Mouse (Mus musculus): Measurements from ENCODE around the gene Sox1.

Gene Sox1

GRCm38 (mm10) chr8:12395071-12396031 is at the start of gene Sox1:
Sox1 (plus strand) TSS chr8:12395295.
- DNase-seq (ENCODE audit: low read depth, low spot score), result peak; percentile 92

DNA sequence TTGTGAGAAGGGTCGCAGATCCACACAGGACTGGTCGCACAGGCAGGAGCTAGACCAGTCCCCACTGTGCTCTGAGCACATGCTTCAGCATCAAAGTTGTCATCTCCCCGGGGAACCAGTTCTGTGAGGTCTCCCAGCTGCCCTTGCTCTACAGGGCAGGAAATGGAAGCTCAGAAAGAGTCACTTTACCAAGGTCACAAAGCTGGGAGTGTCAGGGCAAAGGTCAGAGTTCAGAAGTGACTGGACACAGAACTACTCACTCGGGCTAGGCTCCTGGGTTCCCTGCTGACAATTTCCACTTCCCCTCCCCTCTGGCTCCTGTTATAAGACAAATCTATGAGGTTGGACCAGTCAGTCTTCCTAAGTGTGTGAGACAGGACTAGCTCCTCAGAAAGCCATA is 49.2 kb upstream of the Sox1 start:
- peak; percentile 75 for DNase-seq (ENCODE audit: low read depth, low spot score)

DNA sequence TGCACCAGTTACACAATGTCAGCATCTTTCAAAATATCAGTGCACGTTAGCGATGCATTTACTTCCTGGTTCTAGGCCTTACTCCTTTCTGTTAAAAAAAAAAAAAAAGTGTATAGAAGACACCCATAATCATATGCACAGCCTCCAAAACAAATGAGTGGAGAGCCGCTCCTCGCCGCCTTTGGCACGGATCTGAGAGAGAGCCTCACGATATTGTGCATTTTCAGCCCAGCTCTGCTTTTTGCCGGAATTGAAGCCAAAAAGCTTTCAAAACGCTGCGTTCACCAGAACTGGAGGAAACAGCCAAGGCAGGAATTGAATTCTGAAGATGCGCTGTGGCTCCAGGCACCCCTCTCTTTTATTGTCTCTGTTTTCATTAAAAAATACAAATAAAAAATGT is 48.2 kb upstream of the Sox1 start:
- no peak for DNase-seq (ENCODE audit: low read depth, low spot score)

DNA sequence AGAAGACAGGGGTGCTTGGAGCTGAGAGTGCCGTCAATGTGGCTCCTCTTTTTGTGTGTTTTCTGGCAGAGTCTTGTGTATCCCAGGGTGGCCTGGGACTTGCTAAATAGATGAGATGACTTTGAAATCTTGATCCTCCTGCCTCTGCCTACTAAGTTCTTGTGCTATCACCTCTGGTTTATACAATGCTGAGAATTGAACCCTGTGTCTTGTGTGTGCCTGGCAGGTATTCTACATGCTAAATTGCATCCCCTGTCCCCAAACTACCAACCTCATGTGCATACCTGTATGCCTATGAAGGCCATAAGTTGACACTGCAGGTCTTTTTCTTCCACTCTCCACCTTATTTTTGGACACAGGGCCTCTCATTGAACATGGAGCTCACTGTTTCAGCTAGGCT is 46.8 kb upstream of the Sox1 start:
- no peak for DNase-seq (ENCODE audit: low read depth, low spot score)

- no peak for DNase-seq (ENCODE audit: low read depth, low spot score)
Observed at GRCm38 (mm10) chr8:12349591-12349990, 45.5 kb upstream of the Sox1 start.

DNA sequence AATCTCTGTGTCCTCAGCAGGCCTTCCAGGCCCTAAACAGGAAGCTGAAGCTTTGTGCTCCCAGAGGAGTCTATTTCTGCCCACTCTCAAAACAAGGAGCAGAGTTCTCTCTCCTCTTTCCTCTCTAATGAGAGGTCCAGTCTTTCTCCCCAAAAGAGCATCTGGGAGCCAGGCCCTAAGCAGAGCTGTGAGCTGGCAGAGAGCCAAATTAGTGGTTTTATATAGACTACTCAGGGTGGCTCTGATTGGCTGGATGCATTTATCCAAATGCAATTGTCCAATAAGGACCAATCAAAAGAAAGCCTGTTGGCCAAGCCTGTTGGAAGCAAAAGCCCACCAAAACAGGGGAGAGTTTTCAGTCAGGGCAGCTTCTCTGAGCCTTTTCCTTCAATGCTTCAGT is 44.0 kb upstream of the Sox1 start:
- no peak for DNase-seq (ENCODE audit: low read depth, low spot score)

- no peak for DNase-seq (ENCODE audit: low read depth, low spot score)
Observed at GRCm38 (mm10) chr8:12354406-12355025, 40.6 kb upstream of the Sox1 start.

GRCm38 (mm10) chr8:12368161-12368560 is 26.9 kb upstream of the Sox1 start:
- no peak for DNase-seq (ENCODE audit: low read depth, low spot score)

DNA sequence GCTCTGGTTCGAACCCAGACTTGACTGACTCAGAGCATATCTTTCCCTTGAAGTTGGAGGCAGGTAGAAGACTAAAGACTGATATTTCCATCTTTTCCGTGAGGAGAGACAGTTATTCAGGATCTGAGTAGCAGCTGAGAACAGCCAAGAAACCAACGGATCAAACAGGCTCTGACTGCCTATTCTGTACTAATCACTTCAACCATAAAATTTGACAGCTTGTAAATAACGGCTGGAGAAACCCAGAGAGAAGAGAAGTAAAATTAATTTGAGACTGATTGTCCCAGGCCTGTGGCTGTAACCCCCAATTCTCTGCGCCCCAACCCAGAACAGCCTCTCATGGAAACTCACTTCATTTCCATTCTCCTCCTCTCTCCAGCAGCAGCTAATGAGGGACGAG is 26.2 kb upstream of the Sox1 start:
- no peak for DNase-seq (ENCODE audit: low read depth, low spot score)

DNA sequence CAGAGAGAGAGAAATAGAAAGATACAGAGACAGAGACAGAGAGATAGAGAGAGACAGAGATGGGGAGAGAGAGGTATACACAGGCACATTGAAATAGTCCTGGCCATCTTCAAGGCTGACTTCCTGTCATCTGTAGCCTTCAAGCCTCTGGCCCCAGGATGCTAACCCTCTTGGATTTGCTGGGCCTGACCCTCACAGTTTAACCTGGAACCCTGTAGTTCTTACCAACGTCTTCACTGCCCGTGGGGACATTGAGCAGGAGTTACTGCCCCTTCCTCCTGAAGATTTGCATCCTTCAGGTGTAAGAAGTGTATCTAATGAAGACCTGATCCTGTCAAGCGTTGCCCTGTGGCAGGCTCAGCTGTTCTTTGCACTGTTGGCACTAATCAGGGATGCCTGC is 14.0 kb upstream of the Sox1 start:
- no peak for DNase-seq (ENCODE audit: low read depth, low spot score)

DNA sequence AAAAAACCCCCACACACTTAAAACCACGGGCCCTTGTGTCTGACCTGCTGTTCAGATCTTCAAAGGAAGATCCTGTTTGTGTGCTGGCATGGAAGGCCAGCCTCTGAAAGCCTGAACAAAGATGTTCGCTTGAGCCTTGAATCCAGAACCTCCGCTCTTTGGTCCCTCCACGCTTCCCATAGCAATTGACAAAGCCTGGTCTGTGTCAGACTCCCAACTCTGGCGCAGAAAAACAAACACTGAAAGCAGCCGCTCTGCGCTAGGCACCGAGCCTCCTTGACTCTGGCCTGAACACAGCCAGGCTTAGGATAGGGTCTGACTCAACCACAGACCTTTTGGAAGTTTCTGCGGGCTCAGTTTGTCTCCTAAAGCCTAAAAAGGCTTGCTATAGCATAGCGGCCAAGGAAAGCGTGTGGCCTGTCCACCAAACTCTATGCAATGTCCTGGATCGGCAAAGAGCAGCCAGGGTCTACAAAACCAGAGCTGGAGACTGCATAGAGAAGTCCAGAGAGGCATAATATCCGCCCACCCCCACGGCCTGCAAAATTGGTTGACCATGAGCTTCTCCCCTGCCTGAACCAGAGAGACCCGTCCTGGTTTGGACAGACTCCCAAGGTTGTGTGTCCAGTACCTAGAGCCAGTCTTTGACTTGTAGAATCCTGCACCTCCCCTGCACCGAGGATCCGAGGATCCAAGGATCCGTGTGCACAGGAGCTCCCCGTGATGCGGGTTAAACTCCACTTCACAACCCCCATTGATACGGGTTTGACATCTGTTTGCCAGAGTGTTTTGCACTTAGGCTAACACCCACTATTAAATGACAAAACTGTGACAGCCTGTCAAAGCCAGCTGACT is 12.2 kb upstream of the Sox1 start:
- DNase-seq (ENCODE audit: low read depth, low spot score), result no peak

DNA sequence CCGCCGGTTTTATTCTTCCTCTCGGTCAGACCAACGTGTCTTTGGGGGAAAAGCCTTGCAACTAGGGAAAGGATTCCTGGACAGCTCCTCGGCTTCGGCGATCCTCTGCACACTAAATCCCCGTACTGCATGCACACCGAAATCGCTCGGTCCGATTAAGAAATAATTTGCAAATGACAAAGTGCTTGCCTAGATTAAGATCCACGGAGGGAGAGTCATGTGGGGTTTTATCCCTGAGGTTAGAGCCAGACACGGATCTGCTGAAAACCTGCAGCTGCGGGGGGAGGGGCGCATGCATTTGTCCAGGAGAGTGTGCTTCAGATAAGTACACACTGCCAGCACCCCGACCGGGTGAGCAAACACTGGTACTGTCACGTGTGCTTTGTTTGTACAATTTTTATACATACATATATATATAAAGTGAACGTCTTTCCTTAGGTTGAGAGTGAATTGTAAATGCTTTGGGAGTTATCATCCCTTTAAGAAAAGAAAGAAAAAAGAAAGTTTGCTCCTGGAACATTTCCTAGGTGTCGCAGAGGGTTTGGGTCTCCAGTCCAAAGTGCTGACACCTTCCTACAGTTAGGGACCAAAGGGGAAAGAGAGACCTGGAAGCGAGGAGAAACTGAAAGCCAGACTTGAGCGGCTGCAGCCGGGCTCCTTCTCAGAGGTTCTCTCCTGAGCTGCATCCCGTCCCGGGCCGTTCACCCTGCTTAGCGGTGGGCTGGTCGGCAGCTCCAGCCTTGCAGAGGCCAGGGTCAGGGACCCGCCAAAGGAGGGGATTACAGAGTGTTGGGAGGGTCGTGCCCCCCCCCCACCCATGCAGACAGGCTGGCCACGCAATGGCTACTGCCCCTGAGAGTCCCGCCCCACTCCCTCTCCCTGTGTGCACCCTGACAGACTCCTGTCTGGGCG is 10.9 kb upstream of the Sox1 start:
- DNase-seq (ENCODE audit: low read depth, low spot score), result peak; percentile 64

- DNase-seq (ENCODE audit: low read depth, low spot score), result peak; percentile 42
Observed at GRCm38 (mm10) chr8:12384996-12385685, 10.0 kb upstream of the Sox1 start.

DNA sequence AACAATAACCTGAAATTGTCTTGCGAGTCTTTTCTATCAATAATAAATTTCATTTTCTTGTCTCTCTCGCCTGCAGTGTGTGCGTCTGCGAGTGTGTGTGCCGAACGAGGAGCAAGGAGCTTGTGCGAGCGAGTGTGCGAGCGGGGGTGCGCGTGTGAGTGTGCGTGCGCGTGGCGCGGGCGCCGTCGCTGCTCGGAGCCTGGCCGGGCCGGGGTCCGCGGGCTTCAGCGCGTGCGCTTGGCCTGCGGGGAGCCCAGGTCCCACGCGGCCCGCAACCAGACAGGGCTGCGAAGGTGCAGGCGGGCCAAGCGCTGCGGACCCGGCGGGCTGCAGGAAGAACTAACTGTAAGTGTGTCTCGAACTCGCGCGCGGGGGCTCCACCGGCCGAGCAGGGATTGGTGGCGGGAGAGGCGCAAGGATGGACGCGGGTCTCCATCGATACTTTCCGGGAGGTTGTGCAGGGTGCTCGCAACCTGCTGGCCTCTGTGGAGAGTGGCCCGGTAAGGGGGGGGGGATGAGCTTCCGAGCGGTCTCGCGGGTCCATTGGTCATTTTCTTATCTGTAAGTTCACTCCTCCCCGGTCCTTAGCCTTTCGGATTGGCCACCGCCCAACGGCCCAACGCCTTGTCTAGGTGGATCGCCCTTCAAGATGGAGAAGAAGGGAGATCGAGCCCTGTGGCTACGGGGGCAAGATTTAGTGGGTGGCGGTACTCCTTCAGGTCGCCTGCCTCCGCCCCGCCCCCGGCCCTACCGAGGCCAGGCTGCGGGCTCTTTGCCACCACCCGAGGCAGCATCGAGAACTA is 9.2 kb upstream of the Sox1 start:
- DNase-seq (ENCODE audit: low read depth, low spot score), result peak; percentile 33

DNA sequence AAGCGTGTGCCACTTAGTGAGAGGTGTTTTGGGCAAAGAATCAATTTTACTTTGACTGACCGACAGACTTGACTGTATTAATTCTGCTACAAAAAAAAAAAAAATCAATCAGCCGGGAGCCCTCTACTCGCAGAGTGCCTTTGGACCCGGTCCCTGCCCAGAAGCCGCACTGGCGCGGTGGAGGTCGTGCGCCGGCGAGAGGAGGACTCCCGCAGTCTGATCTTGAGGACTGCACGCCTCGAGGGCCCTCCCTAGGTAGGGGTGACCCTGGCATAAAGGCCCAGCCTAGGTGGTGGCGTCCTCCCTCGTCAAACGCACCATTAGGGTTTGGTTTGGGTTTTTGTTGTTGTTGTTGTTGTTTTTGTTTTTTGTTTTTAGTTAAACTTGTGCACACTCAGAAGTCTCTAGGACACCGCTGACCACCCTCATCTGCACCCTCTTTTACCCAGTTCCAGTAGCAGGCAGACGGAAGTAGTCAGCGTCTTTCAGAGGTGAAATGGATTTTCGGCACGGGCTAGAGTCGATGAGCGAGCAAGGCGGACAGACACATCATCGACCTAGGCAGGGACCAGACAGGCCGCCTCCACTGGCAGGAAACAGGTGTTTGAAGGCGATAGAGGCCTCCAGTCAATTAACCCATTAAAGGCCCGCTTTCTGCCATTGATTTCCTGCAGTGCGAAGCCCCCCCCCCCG is 8.4 kb upstream of the Sox1 start:
- DNase-seq (ENCODE audit: low read depth, low spot score), result no peak

- peak; percentile 31 for DNase-seq (ENCODE audit: low read depth, low spot score)
Observed at GRCm38 (mm10) chr8:12387223-12387860, 7.8 kb upstream of the Sox1 start.

GRCm38 (mm10) chr8:12387901-12388300 is 7.2 kb upstream of the Sox1 start:
- DNase-seq (ENCODE audit: low read depth, low spot score), result no peak

DNA sequence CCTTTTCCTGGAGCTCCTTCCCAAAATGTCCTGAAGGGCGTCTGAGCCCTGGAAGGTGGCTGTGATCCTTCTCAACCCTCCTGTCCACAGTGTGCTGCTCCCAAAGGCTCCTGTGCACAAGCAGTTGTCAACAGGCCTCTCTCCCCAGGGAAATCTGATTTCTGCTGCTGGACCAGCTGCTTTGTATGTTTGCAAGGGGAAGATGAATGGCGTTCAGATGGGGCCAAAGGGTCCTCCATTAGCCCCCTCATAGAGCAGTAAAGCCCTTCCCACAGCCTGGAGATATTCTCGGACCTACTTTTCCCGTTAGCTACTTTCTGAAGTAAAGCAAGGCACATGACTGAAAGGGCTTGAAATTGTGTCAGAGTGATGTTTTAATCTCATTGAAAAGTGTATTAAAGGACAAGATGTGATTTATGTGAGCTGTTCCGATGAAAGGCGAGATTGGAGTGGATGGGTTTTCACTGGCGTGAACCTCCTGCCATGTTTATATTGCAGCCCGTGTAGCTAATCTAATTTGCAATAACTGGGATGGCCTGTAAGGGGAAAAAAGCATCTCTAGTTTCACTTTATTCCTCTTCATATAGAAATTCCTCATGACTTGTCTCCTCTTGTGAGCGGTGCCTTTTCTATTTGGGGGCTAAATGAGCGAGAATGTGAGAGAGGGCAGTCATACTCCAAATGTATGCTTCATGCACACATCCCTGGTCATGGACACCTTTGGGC is 6.5 kb upstream of the Sox1 start:
- no peak for DNase-seq (ENCODE audit: low read depth, low spot score)

All from R1 (cell line).